Mouse (Mus musculus): Measurements from ENCODE around the gene Lmo7.

- TF ChIP-seq TAL1 (IDR thresholded peaks at IDR 0.05; ENCODE audit: low read length) (no peak), GATA1 (IDR thresholded peaks at IDR 0.05; ENCODE audit: low read length) (no peak)
These were observed 219.4 kb downstream of the Lmo7 start for GRCm38 (mm10) chr14:101949114-101949513.

Data from erythroblast, embryonic 14.5 days (primary cell).